Mouse (Mus musculus) gastrocnemius, postnatal 36 days (tissue): ENCODE measurements around the gene Creb5. TPM values are rescaled to one million over a fixed set of nuclear protein-coding genes. Genes with fewer than 3 reads are reported as not detected.

Source experiments
- DNase-seq, 2 experiments: peaks; one replicate each; pipeline ENCODE4 v3.0.0; 2022
- intact Hi-C: fragments of 180-260 bp; cut with DNase I; formaldehyde crosslinking; loops from one replicate; pipeline ENCODE4 v1.15.1; 2025
- total RNA-seq, 2 experiments: library from RNA; stranded (reverse); gene quantifications; 2 replicates each; pipeline ENCODE4 v1.2.3; 2021

The Creb5 gene
- total RNA-seq, 2 experiments from 2014 or later, result 7.1 to 7.8 TPM

DNA sequence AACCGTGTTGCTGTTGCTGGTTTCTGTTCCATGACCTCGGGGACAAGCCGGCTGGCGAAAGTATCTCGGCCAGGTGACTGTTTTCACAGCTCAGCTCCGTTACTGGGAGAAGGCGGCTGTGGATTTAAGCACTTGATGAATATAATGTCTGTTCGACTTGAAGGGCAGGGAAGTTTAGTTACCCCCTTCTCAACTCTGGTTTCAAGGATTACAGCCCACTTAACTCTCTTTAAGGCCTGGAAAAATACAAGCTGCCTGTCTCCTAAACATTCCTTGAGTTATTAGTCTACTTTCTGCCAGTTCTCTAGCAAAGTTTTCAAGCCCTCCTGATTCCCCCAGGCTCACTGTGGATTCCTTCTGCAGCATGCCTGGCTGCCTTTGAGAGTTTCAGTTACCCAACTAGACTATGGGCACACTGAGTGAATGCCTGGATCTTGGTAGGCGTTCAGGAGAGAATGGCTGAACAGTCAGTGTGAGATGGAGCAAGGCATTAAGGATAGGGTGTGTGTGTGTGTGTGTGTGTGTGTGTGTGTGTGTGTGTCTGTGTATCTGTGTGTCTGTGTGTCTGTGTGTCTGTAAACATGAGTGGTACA, 184.0 kb downstream of the Creb5 start:
- DNase-seq, result no peak
- intact Hi-C loops, result no loop called here

DNA sequence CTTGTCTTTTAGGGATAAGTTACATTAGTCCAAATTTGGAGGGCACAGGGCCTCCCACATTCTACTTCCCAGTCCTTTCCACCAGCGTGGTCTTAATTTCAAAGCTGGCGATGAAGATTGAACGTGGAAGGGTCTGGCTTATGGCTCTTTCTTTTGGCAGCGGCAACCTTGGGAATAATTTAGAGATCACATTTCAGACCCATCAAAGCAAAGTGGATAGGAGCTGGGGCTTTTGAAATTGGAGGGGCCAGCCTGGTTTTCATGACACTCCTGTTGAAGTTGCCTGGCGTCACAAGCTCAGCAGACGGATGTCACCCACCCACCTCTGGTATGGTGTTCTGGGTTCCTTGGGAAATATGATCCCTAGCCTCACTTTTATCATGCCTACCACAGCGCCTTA, 185.7 kb downstream of the Creb5 start:
- intact Hi-C loops, result no loop called here
- no peak for DNase-seq

DNA sequence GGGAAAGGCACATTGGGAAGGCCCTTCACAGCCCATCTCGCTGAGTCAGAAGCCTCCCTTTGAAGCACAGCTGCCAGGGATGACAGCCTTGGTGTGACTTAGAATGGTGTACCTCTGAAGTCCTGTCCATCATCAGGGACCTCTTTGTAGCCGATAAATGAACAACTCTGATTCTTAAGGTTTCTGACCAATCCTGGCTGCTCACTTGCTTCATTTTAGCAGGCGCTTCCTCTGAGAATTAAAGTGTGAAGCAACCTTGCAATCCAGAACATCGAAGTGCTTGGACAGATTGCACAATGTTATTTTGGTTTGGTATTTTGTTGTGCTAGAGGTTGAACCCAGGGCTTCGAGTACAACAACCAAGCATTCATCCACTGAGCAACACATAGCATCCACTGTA, 190.4 kb downstream of the Creb5 start:
- intact Hi-C loops, result no loop called here
- no peak for DNase-seq

DNA sequence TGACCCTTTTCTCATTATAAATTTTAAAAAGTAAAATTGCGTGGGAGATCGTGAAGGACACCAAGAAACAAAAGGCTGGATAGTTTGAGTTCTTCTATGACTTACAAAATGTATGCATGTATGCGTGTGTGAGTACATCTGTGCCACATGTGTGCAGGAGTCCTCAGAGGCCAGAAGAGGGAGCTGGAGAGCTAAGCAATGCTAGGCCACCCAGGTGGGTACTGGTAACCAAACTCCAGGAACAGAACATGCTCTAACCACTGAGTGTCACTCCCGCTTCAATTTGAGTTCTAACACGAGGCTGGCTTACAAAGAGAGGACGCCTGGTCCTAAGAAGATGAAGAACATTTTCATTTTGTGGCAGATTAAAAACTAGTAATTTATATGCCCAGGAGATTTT, 203.8 kb downstream of the Creb5 start:
- no peak for DNase-seq
- intact Hi-C loops, result no loop called here

DNA sequence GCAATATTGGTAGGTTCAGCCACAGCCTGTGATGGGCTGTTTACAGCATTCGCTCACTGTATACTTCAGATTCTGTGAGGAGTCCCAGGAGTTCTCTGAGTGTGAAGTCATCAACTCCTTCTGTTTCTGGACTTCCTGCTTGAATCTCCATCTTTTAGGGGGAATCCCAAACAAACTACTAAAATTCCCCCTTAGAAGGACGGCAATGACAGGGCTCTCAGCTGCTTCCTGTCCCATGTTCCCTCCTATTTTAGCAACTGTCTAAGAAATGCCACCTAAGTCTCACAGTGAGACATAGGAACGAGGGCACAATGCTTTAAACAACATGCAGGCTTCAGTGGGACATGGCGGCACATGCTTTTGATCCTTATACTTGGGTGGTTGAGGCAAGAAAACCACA, 204.3 kb downstream of the Creb5 start:
- no peak for DNase-seq
- intact Hi-C loops, result no loop called here

DNA sequence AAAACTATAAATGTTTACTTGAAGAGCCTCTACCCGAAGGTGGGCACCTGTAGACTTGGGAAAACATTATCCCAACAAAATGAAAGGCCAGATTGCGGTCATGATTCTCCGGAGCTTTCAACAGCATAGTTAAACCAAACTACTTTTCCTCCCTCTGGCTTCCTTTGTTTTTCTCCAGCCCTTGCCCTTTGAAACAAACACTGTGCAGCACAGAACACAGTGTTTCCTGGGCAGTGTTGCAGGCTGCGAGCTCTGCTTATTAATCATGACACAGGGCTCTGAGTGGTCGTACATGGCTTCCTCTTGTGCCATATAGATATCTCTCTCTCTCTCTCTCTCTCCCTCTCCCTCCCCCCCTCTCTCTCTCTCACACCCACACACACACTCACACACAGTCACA, 206.8 kb downstream of the Creb5 start:
- intact Hi-C loops, result no loop called here
- DNase-seq, result no peak

DNA sequence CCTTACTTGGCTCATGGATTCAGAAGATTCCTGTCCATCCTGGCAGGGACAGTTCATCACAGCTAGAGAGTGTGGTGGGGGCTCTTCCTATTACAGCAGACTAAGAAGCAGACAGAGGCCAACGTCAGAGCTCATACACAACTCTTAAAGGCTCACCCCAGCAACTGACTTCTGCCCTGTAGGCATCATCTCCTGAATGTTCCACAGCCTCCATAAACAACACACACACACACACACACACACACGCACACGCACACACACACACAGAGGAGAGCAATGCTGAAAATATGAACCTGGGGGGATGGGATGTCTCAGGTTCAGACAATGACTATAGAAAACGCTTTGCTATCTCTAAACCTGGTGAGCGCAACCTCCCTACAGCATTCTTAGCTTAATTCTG, 208.6 kb downstream of the Creb5 start:
- intact Hi-C loops, result no loop called here

DNA sequence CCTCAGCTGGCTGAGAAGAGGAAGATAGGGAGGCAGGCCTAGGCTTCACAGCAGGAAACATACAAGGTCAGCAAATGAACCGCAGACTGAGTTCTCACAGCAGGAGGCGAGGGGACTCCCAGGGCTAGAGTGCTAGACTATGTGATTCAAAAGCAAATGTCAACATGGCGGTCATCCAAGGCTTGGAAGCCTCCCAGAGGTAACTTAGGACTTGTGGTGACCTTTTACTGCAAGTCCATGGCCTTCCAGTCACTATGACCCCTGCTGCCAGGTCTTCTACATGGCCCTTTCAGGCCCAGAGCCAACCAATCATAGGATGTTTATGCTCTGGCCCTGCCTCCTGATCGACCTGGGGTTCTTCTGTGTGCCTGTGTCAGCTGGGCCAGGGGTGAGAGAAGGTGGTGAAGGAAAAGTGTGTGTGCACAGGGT, 209.3 kb downstream of the Creb5 start:
- intact Hi-C loops, result no loop called here
- peak; percentile 62 to 69 for DNase-seq

More for the DNA sequence above, 208.6 kb downstream of the Creb5 start:
- DNase-seq, result no peak

DNA sequence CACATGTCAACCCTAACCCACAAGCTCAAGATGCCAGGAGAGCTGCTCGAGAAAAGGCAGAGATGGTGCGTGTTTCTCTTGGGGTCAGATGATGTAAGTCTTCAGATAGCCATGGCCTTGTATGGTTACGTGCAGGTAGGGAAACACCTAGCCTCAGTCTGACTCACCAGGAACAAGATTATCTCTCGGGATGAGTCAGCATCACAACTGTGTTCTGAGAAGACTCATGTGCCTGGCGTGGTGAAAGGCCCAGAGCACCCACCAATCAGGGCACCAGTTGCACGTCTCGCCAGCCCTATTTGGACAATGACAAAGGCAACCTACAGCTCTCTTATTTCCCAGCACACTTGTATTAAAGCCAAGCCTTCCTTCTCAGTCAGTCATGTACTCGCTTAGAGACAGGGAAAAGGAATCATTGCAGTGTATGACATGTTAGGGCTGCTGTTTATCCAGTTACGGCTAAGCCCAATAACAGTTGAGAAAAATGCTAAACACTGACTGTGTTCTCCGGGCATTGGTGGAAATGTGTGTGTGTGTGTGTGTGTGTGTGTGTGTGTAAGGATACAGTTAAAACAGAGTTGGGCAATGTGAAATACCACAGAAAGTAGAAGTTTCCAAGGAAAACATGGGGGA, 210.9 kb downstream of the Creb5 start:
- no peak for DNase-seq
- intact Hi-C loops, result no loop called here

DNA sequence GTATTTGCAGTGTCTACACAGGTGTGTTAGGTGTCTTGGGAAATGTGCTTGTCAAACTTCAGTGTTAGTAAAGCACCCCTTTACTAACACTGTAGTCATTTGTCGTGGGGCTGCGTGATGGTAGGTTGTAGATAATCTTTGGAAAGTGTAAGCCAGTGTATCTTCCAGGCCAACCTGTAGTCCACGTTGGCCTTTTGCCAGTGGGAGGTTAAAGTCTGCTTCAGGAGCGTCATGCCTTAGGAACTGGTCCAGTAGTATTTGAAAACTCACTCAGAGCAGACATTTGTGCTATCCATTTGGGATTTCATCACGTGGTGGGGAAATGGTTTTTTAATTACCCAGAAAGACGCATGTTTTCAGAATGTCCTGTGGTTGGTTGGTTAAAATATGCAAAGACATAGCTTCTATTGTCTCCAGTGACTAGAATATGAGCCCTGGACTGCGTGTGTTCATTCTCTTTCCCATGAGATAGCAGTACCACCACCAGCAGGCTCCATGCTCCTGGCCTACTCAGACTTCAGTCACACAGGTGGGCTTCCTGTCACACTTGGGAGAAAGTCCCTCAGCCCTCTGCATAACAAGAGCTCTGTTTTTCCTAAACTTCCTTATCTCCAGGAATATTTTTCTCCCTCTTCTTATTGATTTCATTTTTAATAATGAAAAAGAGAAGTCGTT, 212.7 kb downstream of the Creb5 start:
- intact Hi-C loops, result loop anchor here (10.0 kb wide), 1 partner anchor 225 kb away; no protein-coding TSS in a partner anchor
- no peak for DNase-seq

DNA sequence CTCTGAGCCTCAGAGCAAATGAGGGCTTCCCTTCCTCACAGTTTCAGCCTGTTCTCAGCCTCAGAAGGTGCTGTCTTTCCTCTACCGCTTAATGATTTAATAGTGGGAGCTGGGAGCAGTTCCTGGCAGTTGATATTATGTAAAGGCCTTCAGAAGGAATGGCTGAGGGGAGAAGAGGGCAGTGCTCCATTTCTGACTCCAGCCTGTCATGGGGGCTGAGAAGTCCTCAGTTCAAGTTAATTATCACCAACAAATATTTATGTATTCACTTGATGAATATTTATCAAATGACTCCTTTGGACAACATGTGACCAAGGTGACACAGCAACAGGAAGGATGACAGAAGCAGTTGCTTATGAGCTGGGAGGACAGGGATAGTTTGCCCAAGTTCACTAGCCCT, 214.2 kb downstream of the Creb5 start:
- intact Hi-C loops, result loop anchor here (10.0 kb wide), 1 partner anchor 226 kb away; no protein-coding TSS in a partner anchor
- no peak for DNase-seq

DNA sequence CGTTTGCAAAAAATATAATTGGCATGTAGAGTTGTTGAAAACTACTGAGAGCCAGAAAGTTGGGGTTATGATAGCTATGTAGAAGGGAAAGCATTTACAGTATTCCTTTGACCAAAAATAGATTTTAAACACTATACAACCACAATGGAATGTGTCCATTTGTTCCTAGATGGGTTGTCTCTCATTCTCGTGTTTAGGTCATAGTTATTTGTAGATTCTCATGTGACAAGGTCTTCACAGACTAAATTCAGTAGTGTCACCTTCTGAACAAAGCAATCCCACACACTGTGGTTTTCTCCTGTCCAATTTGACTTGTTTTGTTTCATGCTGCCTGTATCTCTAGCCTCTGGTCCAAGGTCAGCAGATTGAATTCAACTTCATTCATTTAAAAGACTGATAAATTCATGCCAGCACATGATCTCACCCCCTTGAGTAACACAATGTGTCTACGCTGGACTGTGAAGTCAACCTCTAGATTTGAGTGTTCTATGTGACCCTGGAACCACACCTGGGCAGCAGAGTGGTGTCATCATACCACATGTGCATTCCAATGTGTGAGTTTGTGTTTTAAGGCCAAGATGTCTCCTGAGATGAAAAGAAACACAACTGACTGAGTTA, 220.0 kb downstream of the Creb5 start:
- intact Hi-C loops, result loop anchor here (10.0 kb wide), 1 partner anchor 232 kb away; no protein-coding TSS in a partner anchor
- no peak for DNase-seq

DNA sequence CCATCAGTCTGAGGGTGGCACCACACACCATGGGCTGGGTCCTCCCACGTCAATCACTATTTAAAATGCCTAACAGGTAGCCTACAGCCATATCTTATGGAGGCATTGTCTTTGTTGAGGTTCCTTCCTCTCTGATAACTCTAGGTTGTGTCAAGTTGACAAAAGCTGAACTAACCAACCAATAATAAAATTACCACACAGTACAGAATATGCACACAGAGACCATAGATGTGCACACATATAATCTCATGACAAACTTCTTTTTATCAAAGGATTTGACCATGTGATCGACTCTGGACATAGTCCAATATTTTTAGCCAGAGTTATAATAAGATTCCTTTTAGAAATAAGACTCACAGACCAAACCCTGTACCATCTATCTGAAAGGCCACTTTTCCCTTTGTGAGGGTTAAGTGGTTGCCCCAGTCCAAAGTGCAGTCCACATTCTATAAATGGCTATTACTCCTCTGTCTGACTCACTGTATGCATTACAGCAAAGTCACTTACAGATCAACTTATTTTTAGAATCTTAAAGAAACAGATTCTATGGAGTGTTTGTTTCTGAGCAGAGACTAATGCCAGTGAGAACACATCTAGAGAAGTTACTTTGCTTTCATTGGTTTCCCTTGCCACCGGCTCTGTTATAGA, 221.9 kb downstream of the Creb5 start:
- intact Hi-C loops, result loop anchor here (10.0 kb wide), 1 partner anchor 234 kb away; no protein-coding TSS in a partner anchor
- DNase-seq, result no peak

DNA sequence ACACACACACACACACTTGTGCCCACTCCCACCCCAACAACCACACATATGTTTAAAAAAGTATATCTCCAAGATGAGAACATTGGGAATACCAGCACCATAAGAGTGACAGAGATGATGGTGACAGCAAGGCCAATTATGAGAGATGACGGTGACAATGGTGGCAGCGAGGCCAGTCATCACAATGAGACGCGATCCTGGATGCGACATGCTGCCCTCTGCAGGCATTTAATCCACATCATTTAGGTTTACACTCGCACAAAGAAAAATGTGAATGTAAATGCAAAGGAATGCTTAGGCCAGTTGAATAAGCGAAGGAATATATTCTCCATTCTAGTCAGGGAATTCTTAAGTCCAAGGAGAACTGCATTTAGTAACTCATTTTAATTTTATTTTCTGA, 222.9 kb downstream of the Creb5 start:
- DNase-seq, result no peak
- intact Hi-C loops, result no loop called here

DNA sequence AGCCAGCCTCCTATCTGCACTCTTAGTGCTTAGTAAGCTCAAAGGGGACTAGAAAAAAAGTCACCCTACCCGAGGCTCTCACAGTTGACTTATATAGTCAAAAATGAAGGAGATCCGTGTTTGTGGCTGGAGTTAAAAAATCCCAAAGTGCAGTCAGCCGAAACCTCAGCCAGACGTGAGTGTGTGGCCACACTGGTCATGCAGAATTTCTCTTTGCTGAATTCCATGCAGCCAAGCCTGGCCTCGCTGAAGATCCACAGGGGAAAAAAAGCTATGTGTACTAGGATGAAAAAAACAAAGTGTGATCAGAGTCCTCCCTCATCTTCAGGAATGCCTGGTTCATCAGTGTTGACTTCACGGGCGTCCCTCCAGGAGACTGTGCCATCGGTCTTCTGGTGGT, 225.2 kb downstream of the Creb5 start:
- DNase-seq, result no peak
- intact Hi-C loops, result no loop called here

DNA sequence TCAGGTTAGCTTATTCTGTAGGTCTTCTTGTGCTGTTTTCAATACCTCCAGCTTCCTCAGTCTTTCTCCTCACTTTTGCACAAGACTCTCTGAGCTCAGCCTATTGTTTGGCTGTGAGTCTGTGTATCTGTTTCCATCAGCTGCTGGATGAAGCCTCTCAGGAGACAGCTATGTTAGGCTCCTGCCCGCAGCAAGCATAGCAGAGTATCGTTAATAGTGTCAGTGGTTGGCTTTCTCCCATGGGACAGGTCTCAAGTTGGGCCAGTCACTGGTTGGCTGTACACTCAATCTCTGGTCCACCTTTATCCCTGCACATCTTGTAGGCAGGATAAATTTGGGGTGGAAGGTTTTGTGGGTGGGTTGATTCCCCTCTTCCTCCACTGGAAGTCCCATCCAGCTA, 226.3 kb downstream of the Creb5 start:
- no peak for DNase-seq
- intact Hi-C loops, result no loop called here

DNA sequence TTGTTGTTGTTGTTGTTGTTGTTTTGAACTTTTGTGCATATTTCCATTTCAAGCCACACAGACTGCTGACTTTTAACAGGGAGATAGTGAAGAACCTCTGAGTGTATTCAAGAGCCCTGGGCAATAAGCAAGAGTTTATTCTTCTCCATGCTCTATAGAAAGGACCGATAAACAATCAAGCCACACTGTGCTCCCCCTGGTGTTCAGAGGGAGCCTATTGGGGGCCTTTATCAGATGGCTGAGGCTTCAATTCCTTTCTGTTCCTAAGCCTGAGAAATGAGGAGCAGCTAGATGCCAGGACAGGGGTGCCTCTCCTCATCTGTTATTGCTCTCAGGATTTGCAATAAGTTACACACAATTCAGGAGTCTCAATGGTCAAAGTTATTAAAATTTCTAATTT, 227.8 kb downstream of the Creb5 start:
- DNase-seq, result no peak
- intact Hi-C loops, result no loop called here

DNA sequence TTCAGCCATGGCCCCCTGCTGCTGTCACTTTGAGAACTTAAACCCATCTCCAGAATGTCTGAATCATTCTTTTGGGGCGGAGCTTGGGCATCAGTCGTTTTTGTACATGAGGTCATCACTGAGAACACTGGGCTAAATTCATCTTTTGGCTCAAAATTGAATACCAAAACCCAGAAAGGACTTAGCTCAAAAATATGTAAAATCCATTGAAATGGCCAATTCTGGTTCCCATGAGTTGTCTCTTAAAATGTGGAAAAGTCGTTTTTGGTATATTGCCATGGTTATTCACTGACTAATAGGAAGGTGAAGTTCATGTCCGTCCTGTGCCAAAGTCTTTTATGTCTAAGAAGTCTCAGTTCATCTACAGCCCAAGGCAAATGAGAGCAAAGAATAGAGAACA, 228.5 kb downstream of the Creb5 start:
- intact Hi-C loops, result no loop called here
- DNase-seq, result no peak

DNA sequence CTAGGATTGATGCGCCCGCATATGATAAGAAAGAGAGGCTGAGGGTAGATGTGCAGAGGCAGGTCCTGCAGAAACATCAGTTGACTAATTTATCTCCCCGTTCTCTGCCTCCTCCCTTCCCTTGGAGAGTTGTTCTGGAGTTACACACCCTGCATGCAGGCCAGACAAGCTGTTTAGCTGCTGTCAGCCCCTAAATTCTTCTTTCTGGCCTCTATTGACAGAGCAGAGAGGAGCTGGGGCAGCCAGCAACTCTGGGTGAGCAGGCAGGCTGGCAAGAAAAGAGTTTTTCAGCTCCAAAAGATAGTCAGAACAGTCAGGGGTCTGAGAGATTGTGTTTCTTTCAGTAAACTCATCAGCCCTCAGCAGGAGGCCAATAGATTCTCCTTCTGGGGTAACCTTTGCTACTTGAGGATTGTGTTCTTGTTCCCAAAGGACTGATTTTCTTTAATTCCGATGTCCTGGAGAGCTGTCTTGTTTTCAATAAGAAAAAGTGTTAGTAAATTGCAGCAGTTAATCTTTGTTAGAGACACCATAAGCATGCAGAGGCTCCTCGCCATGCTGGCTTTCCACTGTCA, 230.4 kb downstream of the Creb5 start:
- no peak for DNase-seq
- intact Hi-C loops, result no loop called here

DNA sequence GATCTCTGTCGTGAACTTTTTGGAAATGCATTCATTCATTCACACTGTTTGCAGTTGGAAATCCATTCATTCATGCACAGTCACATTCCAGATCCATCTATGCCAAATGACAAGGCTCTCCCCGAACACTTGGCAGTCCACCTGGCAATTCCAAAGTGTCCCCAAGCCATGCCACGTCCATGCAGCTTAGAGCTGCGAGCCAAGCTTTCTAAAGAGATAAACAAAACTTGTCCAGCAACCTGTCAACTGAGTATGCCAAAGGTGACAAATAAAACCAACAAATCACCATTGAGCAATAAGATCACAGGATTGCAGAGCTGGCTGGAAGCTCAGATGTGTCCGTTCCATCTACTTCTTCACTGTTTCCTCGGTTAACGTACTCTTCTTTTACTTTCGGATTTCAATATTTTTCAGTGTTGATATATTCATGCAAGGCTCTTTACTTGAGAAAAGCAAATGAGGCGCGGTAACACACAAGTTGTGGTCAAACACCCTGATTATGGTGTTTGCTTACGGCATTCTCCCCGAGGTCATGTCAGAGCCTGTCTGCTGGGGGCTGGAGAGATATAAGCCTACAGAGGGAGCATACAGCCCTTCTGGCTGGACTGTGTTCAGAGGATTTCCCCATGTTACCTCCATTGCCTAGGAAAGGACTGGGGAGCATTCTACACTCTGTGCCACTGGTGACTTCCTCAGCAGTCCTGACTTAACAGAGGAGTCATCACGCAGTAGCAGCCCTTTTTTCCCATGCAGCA, 236.8 kb downstream of the Creb5 start:
- DNase-seq, result no peak
- intact Hi-C loops, result no loop called here
